Mouse (Mus musculus) lung, postnatal 4 days (tissue): Measurements from ENCODE around the gene Gm20696.

Experiments
- DNase-seq, 2 experiments: peaks; one replicate each; pipeline ENCODE4 v3.0.0; 2021

Gene Gm20696

GRCm38 (mm10) chr6:99319415-99320405 lies 346.9 kb downstream of the Gm20696 start:
- no peak for DNase-seq

- no peak for DNase-seq
Observed at GRCm38 (mm10) chr6:99314746-99315145, 351.9 kb downstream of the Gm20696 start.

- no peak for DNase-seq
Observed at GRCm38 (mm10) chr6:99310529-99310928, 356.1 kb downstream of the Gm20696 start.

GRCm38 (mm10) chr6:99310171-99310500 lies 356.5 kb downstream of the Gm20696 start:
- DNase-seq, result no peak

GRCm38 (mm10) chr6:99309466-99310170 lies 357.0 kb downstream of the Gm20696 start:
- DNase-seq, result no peak

- no peak for DNase-seq
Observed at GRCm38 (mm10) chr6:99305751-99306150, 360.8 kb downstream of the Gm20696 start.

GRCm38 (mm10) chr6:99305236-99305635 lies 361.4 kb downstream of the Gm20696 start:
- no peak for DNase-seq

- DNase-seq, result no peak
Observed at GRCm38 (mm10) chr6:99302662-99303435, 363.7 kb downstream of the Gm20696 start.

GRCm38 (mm10) chr6:99301923-99302322 lies 364.7 kb downstream of the Gm20696 start:
- no peak for DNase-seq

GRCm38 (mm10) chr6:99300235-99300634 lies 366.4 kb downstream of the Gm20696 start:
- DNase-seq, result no peak

GRCm38 (mm10) chr6:99299196-99299595 lies 367.4 kb downstream of the Gm20696 start:
- DNase-seq, result no peak

GRCm38 (mm10) chr6:99297535-99297934 lies 369.1 kb downstream of the Gm20696 start:
- no peak for DNase-seq

GRCm38 (mm10) chr6:99295495-99295894 lies 371.1 kb downstream of the Gm20696 start:
- DNase-seq, result no peak

- DNase-seq, result no peak
Observed at GRCm38 (mm10) chr6:99289220-99289619, 377.4 kb downstream of the Gm20696 start.

- DNase-seq, result no peak
Observed at GRCm38 (mm10) chr6:99285026-99285425, 381.6 kb downstream of the Gm20696 start.

GRCm38 (mm10) chr6:99284019-99284418 lies 382.6 kb downstream of the Gm20696 start:
- no peak for DNase-seq

- DNase-seq, result no peak
Observed at GRCm38 (mm10) chr6:99282866-99283657, 383.5 kb downstream of the Gm20696 start.

- DNase-seq, result no peak
Observed at GRCm38 (mm10) chr6:99281433-99281832, 385.2 kb downstream of the Gm20696 start.

- DNase-seq, result no peak
Observed at GRCm38 (mm10) chr6:99280619-99281018, 386.0 kb downstream of the Gm20696 start.

GRCm38 (mm10) chr6:99277251-99277650 lies 389.3 kb downstream of the Gm20696 start:
- DNase-seq, result no peak

- no peak for DNase-seq
Observed at GRCm38 (mm10) chr6:99276297-99276653, 390.3 kb downstream of the Gm20696 start.
